Mouse (Mus musculus): ENCODE results near the gene Tfap2c. TPM values are rescaled to one million over a fixed set of nuclear protein-coding genes. Genes with fewer than 3 reads are reported as not detected.
A peak's percentile ranks its signal among the peaks of the same experiment; 100 is the strongest.

Gene Tfap2c
- total and polyA plus RNA-seq, 2 experiments = not detected

- Histone ChIP-seq H3K9ac (ENCODE audit: low read depth, low read length) (no peak overlapping the region), H3K27me3 (ENCODE audit: control insufficient read depth, insufficient read depth, low read length) (no peaks in the 10 kb centered on the region), H3K36me3 (ENCODE audit: control insufficient read depth, insufficient read depth, low read length) (no peaks in the 10 kb centered on the region), H3K79me2 (ENCODE audit: control insufficient read depth, insufficient read depth, low read length) (no peaks in the 10 kb centered on the region), H3K4me1 (ENCODE audit: control insufficient read depth, insufficient read depth, low read length) (no peaks in the 10 kb centered on the region), H3K4me3 (ENCODE audit: insufficient read depth, low read depth, low read length) (no peak overlapping the region), H3K27ac (replicated peaks; ENCODE audit: insufficient read depth, low read depth, low read length) (no peak overlapping the region)
- peak; percentile 73 for DNase-seq (ENCODE audit: extremely low read depth, low read depth, low spot score)
- WGBS = 67% methylated on average over 11 of the region's 11 CpGs
- TF ChIP-seq POLR2A (IDR thresholded peaks at IDR 0.05; ENCODE audit: extremely low read depth, insufficient read depth, low read length) = no peak
- TF ChIP-seq CTCF (IDR thresholded peaks at IDR 0.05; ENCODE audit: low read depth, low read length) = no peak
Measured at GRCm38 (mm10) chr2:172607710-172608109, 58.3 kb downstream of the Tfap2c start.

Other genes with a start within 250 kb of the Tfap2c start
- gene Fam210b, start 204.0 kb upstream of the Tfap2c start, total RNA-seq (2014; rRNA removed) = 27.0 and 35.5 TPM in 2 replicates
- 62.1 and 87.1 TPM in 2 replicates for gene Fam210b, start 204.0 kb upstream of the Tfap2c start, polyA plus RNA-seq (2012; rRNA removed)
- 0.28 and 1.5 TPM in 2 replicates for gene Aurka, start 179.1 kb upstream of the Tfap2c start, total RNA-seq (2014; rRNA removed)
- gene Aurka, start 179.1 kb upstream of the Tfap2c start, polyA plus RNA-seq (2012; rRNA removed) = 0.37 and 0.57 TPM in 2 replicates
- gene Cstf1, start 178.9 kb upstream of the Tfap2c start, total RNA-seq (2014; rRNA removed) = 10.9 and 14.5 TPM in 2 replicates
- 27.8 and 30.8 TPM in 2 replicates for gene Cstf1, start 178.9 kb upstream of the Tfap2c start, polyA plus RNA-seq (2012; rRNA removed)
- not detected in 2 replicates for gene Cass4, start 155.8 kb upstream of the Tfap2c start, total RNA-seq (2014; rRNA removed)
- gene Cass4, start 155.8 kb upstream of the Tfap2c start, polyA plus RNA-seq (2012; rRNA removed) = not detected in 2 replicates
- gene Rtf2, start 109.0 kb upstream of the Tfap2c start, total RNA-seq (2014; rRNA removed) = 35.0 and 37.0 TPM in 2 replicates
- gene Rtf2, start 109.0 kb upstream of the Tfap2c start, polyA plus RNA-seq (2012; rRNA removed) = 31.5 and 36.3 TPM in 2 replicates
- not detected in 2 replicates for gene Gcnt7, start 91.0 kb upstream of the Tfap2c start, total RNA-seq (2014; rRNA removed)
- gene Gcnt7, start 91.0 kb upstream of the Tfap2c start, polyA plus RNA-seq (2012; rRNA removed) = not detected in 2 replicates
- 0.18 TPM in 1 of 2 replicates, not detected in the other for gene Fam209, start 77.1 kb upstream of the Tfap2c start, total RNA-seq (2014; rRNA removed)
- 0.15 and 0.18 TPM in 2 replicates for gene Fam209, start 77.1 kb upstream of the Tfap2c start, polyA plus RNA-seq (2012; rRNA removed)

Measured in liver, adult 2 months (tissue).